Mouse (Mus musculus) right cerebral cortex, postnatal 14 days (tissue): ENCODE measurements around the gene Mcm10.
A peak's percentile ranks its signal among the peaks of the same experiment; 100 is the strongest.

Experiments used
- DNase-seq: peaks from one replicate; pipeline ENCODE4 v3.0.0; 2022

Gene Mcm10

GRCm38 (mm10) chr2:5031215-5031614 lies 18.6 kb upstream of the Mcm10 start:
- DNase-seq, result peak; percentile 25

- no peak for DNase-seq
These were observed 17.2 kb upstream of the Mcm10 start for GRCm38 (mm10) chr2:5029808-5030207.

DNA sequence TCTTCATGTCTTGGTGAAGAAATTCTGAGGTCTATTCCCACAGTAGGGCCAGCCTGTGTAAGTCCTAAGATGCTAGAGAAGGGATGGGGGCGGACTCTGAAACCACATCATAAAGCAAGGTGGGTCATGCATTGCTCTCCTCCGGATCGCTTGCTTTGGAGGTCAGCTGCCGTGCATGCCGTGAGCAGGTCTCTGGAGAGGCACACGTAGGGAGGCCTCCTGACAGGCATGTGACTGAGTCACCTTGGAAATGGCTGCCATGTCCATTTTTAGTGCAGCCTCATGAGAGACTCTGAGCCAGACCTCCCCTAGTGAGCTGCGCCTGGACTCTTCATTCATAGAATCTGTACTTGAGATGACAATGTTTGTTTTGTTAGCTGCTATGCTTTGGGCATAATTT lies 15.5 kb upstream of the Mcm10 start:
- DNase-seq, result no peak

DNA sequence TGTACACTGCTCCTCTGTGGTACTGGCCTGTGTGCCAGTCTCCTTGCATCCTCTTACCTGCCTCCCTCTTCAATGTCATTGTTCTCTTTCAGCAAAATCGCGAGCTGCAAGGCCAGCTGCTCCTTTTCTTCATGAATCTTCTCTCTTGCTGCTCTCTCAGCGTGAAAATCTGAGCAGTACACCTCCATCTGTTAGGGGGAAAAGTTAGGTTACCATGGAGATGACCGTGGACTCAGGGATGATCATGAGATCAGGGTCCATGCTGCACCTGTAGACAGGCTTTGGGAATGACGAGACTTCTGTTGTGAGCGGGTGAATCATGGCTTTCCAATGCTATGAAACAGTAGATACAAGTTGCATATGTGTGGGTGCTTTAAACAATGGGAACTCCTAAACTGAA lies 14.5 kb upstream of the Mcm10 start:
- no peak for DNase-seq

DNA sequence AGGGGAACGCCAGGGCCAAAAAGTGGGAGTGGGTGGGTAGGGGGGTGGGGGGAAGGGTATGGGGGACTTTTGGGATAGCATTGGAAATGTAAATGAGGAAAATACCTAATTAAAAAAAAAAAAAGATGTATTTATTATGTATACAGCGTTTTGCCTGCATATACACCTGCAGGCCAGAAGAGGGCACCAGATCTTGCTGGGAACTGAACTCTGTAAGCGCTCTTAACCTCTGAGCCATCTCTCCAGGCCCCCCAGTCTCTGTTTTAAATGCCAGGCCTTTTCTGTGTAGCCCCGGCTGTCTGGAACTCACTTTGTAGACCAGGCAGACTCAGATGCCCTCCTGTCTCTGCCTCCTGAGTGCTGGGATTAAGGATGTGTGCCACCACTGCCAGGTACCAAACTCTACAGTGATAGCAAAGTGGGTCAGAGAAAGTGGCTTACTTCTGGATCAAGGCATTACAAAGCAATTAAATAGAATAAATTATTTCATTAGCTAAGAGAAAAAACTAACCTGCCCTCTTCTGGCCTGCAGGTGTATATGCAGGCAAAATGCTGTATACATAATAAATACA lies 12.7 kb upstream of the Mcm10 start:
- DNase-seq, result no peak

GRCm38 (mm10) chr2:5023699-5024399 lies 11.3 kb upstream of the Mcm10 start:
- no peak for DNase-seq

DNA sequence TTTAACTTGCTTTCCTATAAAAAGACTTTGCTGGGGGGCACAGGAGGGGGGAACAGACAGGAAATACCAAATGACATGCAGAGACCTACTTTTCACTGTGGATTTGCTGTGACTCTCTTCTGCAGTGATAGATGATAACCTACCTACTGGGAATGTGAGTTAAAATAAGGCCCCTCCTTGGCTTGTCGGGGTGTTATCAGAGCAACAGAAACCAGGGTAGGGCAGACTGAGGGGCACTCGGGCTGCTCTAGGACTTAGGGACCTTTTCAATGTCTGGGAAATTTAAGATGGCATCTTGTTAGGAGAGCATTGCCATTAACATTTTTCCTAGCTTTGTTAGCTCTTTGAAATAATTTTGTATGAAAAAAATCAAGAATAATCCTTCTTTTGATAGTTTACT lies 10.7 kb upstream of the Mcm10 start:
- no peak for DNase-seq

DNA sequence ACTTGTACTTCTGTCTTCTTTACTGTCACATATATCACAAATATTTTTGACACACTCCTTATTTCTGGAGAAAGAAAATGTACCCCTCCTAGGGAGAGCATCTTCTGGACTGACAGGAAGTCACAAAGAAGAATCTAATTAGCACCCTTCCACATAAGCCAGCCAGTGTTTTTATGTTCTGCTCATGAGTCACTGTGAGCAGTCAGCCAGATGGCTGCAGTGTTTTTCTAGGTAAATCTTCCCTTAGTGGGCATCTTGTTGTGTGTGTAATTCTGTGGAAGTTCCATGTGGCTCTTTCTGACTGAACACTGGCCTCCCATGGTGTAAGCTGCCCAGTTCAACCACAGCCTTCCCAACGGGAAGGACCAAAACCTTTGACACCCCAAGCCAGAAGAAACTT lies 7.1 kb upstream of the Mcm10 start:
- no peak for DNase-seq

DNA sequence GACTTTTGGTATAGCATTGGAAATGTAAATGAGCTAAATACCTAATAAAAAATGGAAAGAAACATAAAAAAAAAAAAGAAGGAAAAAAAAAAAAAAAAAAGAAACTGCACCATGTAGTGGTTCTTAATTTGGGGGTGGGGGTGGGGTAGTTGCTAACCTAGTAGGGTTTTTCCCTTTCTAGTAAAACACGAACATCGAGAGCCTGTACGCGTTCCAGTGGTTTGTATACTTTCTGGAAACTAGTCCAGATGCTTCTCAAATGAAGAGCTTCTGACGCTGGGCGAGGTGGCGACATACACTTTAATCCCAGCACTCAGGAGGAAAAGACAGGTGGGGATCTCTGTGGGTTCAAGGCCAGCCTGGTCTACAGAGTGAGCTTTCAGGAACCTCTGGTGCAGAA lies 4.3 kb upstream of the Mcm10 start:
- no peak for DNase-seq

DNA sequence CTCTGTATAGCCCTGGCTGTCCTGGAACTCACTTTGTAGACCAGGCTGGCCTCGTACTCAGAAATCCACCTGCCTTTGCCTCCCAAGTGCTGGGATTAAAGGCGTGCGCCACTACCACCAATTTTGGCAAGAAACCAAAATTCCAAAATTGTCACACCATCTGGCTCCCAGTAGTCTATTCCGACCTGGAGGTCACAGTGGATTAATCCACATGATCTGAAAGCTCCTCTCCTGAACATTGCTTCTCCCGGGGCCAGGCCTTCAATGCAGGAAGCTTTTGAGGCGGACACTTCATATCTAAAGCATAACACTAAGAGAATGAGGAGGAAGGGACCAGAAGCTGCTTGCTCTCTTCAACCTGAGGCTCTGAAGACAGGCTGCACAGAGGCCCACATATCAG lies 2.9 kb upstream of the Mcm10 start:
- DNase-seq, result no peak

DNA sequence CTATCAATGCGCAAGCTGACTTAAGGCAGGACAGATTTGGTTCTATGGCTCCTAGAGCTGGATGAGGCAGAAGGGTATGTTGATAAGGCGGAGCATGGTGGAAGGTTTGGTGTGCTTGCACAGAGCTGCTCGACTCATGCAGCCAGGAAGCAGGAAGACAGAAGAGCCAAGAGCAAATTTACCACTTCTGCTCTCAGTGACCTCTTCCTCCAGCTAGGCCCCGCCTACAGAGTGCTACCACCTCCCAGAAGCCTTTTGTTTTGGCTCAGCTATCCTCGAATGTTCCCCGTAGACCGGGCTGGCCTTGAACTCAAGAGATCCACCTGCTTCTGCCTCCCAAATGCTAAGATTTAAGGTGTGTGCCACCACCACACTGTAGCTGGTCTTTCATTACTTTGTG lies 2.0 kb upstream of the Mcm10 start:
- DNase-seq, result no peak

DNA sequence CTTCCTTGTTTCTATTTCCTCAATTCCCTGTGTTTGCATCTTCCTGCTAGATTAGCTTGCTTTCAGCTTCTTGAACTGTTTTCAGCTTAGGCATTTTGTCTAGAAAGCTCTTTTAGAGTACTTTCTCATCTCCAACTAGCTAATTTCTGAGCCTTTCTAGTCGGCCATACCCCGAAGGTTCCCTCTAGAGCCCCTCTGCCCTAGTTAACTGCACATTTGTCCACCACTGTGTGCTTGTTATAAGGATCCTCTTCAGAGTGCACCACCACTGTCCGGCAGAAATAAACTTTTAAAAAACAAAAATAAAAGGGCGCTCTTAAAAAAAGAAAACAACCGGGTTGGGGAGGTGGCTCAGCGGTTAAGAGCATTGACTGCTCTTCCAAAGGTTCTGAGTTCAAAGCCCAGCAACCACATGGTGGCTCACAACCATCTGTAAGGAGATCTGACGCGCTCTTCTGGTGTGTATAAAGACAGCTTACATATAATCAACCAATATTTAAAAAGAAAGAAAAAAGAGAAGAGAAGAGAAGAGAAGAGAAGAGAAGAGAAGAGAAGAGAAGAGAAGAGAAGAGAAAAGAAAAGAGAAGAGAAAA lies 597 bp downstream of the Mcm10 start:
- DNase-seq, result no peak

- DNase-seq, result no peak
These were observed 5.5 kb downstream of the Mcm10 start for GRCm38 (mm10) chr2:5007107-5007506.

- DNase-seq, result no peak
These were observed 11.3 kb downstream of the Mcm10 start for GRCm38 (mm10) chr2:5001266-5001665.

- no peak for DNase-seq
These were observed 13.7 kb downstream of the Mcm10 start for GRCm38 (mm10) chr2:4998905-4999304.

- no peak for DNase-seq
These were observed 16.2 kb downstream of the Mcm10 start for GRCm38 (mm10) chr2:4996421-4996824.

DNA sequence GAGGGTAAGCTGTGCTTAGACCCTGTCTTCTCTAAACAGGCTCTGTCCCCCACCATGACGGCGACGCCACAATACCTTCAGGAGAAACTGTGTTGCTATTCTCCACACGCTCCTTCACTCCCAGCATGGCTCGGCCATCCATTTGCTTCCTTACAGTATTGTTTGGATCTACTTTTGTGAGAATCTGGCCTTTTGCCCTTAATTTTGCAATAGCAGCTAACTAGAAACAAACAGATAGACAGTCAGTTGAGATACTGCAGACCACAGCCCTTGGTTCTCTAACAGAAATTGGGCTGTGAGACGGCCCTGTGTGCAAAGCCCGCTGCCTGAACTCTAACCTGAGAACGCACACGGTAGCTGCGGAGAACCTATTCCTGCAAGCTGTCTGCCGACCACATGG lies 16.9 kb downstream of the Mcm10 start:
- no peak for DNase-seq

- no peak for DNase-seq
These were observed 18.2 kb downstream of the Mcm10 start for GRCm38 (mm10) chr2:4994436-4994835.

- peak; percentile 60 for DNase-seq
These were observed 19.0 kb downstream of the Mcm10 start for GRCm38 (mm10) chr2:4993584-4993983.

- no peak for DNase-seq
These were observed 23.7 kb downstream of the Mcm10 start for GRCm38 (mm10) chr2:4988826-4989424.

GRCm38 (mm10) chr2:4987388-4988180 lies 25.0 kb downstream of the Mcm10 start:
- DNase-seq, result no peak

- DNase-seq, result no peak
These were observed 25.8 kb downstream of the Mcm10 start for GRCm38 (mm10) chr2:4986798-4987197.

GRCm38 (mm10) chr2:4985000-4985399 lies 27.6 kb downstream of the Mcm10 start:
- DNase-seq, result no peak
